Mouse (Mus musculus) stomach, embryonic 16.5 days (tissue): ENCODE results near the gene Cd19. TPM values are rescaled to one million over a fixed set of nuclear protein-coding genes. Genes with fewer than 3 reads are reported as not detected.

ENCODE experiments used
- ATAC-seq: fragments of 200-750 bp; cut with Nextera tagmentation; 2 replicates; pipeline ENCODE4 v1.8.0; 2017; ENCODE audit warnings: moderate number of reproducible peaks, moderate TSS enrichment; ENCODE audit not compliant: insufficient read depth, low FRiP score
- H3K27ac ChIP-seq: fragments of 300-500 bp; sonication (generic); 2 replicates; pipeline ENCODE4 v1.5.1; 2014; ENCODE audit warnings: low read length
- H3K27me3 ChIP-seq: fragments of 300-500 bp; sonication (generic); 2 replicates; pipeline ENCODE4 v1.6.1; 2014; ENCODE audit warnings: low read length, control low read depth, mixed read lengths; ENCODE audit not compliant: control insufficient read depth, insufficient read depth
- H3K36me3 ChIP-seq: fragments of 300-500 bp; sonication (generic); 2 replicates; pipeline ENCODE4 v1.6.1; 2014; ENCODE audit warnings: low read length; ENCODE audit not compliant: control insufficient read depth, insufficient read depth
- H3K4me1 ChIP-seq: fragments of 300-500 bp; sonication (generic); 2 replicates; pipeline ENCODE4 v1.6.1; 2014; ENCODE audit warnings: low read length, control low read depth, mixed read lengths; ENCODE audit not compliant: control insufficient read depth, insufficient read depth
- H3K4me2 ChIP-seq: fragments of 300-500 bp; sonication (generic); 2 replicates; pipeline ENCODE4 v1.6.1; 2014; ENCODE audit warnings: low read depth, low read length, mixed read lengths
- H3K4me3 ChIP-seq: fragments of 300-500 bp; sonication (generic); replicated peaks from 2 replicates; pipeline ENCODE4 v1.5.1; 2014; ENCODE audit warnings: mild to moderate bottlenecking, low read length
- H3K9ac ChIP-seq: fragments of 300-500 bp; sonication (generic); 2 replicates; pipeline ENCODE4 v1.6.1; 2014; ENCODE audit warnings: low read length
- H3K9me3 ChIP-seq: fragments of 300-500 bp; sonication (generic); replicated peaks from 2 replicates; pipeline ENCODE4 v1.6.1; 2016; ENCODE audit warnings: low read length, control low read depth; ENCODE audit not compliant: control insufficient read depth
- WGBS: fragments of 180-500 bp; shearing (Covaris S2); extraction: QIAGEN DNeasy Blood & Tissue Kit; methylation state at CpG from one replicate; pipeline ENCODE4 v1.1.7; 2014; 5-methylcytosine and 5-hydroxymethylcytosine counted together
- microRNA-seq: library from miRNA; unstranded; fragments of <30 nt; microRNA quantifications from one replicate; pipeline ENCODE4, GENCODE M21; 2016
- polyA plus RNA-seq: library from polyadenylated mRNA; unstranded; fragments of >200 nt; fragmentation: Nextera tagmentation; extraction: Ambion mirVana; gene quantifications from 2 replicates; pipeline ENCODE4 v1.2.1, GENCODE M21; 2015

Cd19 gene
- polyA plus RNA-seq, 1 experiment from 2014 or later, result 0.75 TPM

DNA sequence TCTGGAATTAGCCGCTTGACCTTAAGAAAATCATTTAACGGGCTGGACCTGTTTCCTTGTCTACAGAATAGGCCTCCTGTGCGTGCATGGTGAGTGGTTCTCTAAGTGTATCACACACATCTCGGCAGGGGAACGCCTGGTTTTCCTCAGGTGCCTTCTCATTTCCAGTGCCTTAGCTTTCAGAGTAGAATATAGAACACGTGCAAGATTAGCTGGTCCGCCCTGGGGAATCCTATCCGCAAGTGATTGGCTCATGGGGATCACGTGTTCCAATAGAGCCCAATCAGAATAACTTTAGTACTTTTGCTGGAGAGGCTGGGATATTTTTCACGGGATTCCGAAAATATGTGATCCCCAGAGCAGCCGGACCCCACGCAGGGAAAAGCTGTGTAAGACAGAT lies 55.6 kb downstream of the Cd19 start:
- Histone ChIP-seq H3K36me3 (no peaks in the 10 kb centered on the region), H3K27ac (no peak overlapping the region), H3K9ac (no peak overlapping the region), H3K4me1 (no peaks in the 10 kb centered on the region; the same call in 1 of the 2 replicates), H3K27me3 (no peaks in the 10 kb centered on the region), H3K9me3 (no peaks in the 10 kb centered on the region), H3K4me2 (no peak overlapping the region), H3K4me3 (no peak overlapping the region)
- WGBS, result 58% methylated on average over 13 of the region's 13 CpGs
- no peak for ATAC-seq

Small RNAs within 50 kb of the gene (microRNA-seq; reads per million reads assigned to microRNA genes)
- gene Mir7058, result not detected

Other genes with a start within 250 kb of the Cd19 start
- 35.4 and 36.9 TPM in 2 replicates for gene Xpo6, start 214.4 kb downstream of the Cd19 start, polyA plus RNA-seq
- gene Sbk1, start 142.3 kb downstream of the Cd19 start, polyA plus RNA-seq, result 8.1 and 9.7 TPM in 2 replicates
- gene Lat, start 45.3 kb downstream of the Cd19 start, polyA plus RNA-seq, result 0.51 and 2.0 TPM in 2 replicates
- 48.1 and 52.4 TPM in 2 replicates for gene Spns1, start 37.4 kb downstream of the Cd19 start, polyA plus RNA-seq
- 1.1 and 1.4 TPM in 2 replicates for gene Nfatc2ip, start 18.2 kb downstream of the Cd19 start, polyA plus RNA-seq
- 28.0 and 31.5 TPM in 2 replicates for gene Rabep2, start 13.9 kb upstream of the Cd19 start, polyA plus RNA-seq
- gene Atp2a1, start 48.2 kb upstream of the Cd19 start, polyA plus RNA-seq, result 4.0 and 110 TPM in 2 replicates
- gene Sh2b1, start 60.5 kb upstream of the Cd19 start, polyA plus RNA-seq, result 40.9 and 42.1 TPM in 2 replicates
- gene Tufm, start 72.5 kb upstream of the Cd19 start, polyA plus RNA-seq, result 140 and 154 TPM in 2 replicates
- gene Atxn2l, start 88.5 kb upstream of the Cd19 start, polyA plus RNA-seq, result 31.2 and 33.4 TPM in 2 replicates
- 165 and 176 TPM in 2 replicates for gene Eif3c, start 151.5 kb upstream of the Cd19 start, polyA plus RNA-seq
- gene Apobr, start 170.1 kb upstream of the Cd19 start, polyA plus RNA-seq, result 1.4 and 2.2 TPM in 2 replicates
- 30.4 and 33.3 TPM in 2 replicates for gene Cln3, start 170.9 kb upstream of the Cd19 start, polyA plus RNA-seq
- not detected in 2 replicates for gene Il27, start 180.1 kb upstream of the Cd19 start, polyA plus RNA-seq
- gene Nupr1, start 216.0 kb upstream of the Cd19 start, polyA plus RNA-seq, result 133 and 141 TPM in 2 replicates
- gene Sgf29, start 234.4 kb upstream of the Cd19 start, polyA plus RNA-seq, result 40.4 and 47.6 TPM in 2 replicates